Mouse (Mus musculus) adrenal gland, postnatal 4 days (tissue): ENCODE results near the gene Gabrq. TPM values are rescaled to one million over a fixed set of nuclear protein-coding genes. Genes with fewer than 3 reads are reported as not detected.

Source experiments
- DNase-seq, 2 experiments: peaks; one replicate each; pipeline ENCODE4 v3.0.0; 2021 to 2022; ENCODE audit warnings: low spot score in 2 of 2, mixed read lengths in 2 of 2
- long read RNA-seq, 2 experiments: library from polyadenylated mRNA; stranded (forward); transcript quantifications; one replicate each; pipeline ENCODE4 v2.0.0; 2021
- total RNA-seq, 2 experiments: library from RNA; stranded (reverse); gene quantifications; 2 replicates each; pipeline ENCODE4 v1.2.3; 2021

The Gabrq gene
- total RNA-seq, result under 1 TPM; 0.08 to 0.20 TPM
- long read RNA-seq, experiment 1, result 0 reads
- long read RNA-seq, experiment 2, result 0 reads

- no peak for DNase-seq
These were observed at the start of gene Gabrq for GRCm38 (mm10) chrX:72824776-72825588. TSS of gene Gabrq (plus strand) at chrX:72825178.

DNA sequence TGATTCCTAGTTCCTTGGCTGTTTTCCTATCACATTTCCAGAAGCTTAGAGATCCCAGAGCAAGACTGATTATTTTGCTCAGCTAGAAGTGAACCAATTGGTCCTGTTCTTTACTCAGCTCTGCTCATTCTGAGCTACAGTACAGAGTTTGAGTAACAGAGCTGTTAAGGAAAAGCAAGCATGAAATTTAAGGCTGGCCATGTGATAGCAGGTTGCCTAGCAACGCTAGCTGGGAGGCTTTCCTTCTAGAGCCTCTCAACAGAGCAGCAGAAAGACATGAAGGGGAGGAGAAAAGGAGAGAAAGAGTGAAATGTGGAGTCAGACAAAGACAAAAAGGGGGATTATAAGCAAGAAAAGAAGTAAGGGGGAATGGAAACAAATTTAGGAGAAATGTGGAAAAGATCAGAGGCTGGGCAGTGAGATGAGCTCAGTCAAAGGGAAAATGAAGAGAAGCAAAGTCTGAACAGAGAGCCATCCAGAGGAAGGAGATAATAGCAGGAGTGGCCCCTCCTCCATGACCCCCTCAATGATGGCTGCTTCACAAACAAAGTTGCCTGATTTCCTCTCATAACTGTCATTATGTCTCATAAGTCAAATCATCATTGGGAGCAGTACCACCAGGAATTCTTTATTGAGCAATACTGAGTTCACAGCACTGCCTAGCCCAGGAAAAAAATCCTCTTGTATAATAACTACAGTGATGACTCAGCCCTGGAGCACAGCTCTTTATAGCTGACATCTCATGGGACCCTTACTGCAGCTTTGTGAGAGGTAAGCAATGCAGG is 36.0 kb upstream of the Gabrq start:
- DNase-seq, result no peak

DNA sequence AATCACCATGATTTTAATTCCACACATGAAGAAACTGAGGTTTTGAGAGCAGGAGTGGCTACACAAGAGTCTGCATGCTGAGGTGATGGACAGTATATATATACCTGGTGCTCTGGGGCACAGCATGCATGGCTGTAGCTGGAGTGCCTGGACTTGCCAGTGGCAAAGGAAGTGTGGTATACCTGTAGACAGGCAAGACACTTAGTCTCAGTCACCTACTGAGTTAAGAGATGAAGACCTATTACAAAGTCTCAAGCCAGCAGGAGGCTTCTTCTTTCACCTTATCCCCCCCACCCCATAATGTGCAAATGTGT is 35.5 kb upstream of the Gabrq start:
- no peak for DNase-seq

- peak; percentile 5 to 23 for DNase-seq
These were observed 5.4 kb upstream of the Gabrq start for GRCm38 (mm10) chrX:72819594-72819993.

GRCm38 (mm10) chrX:72823310-72823709 is 1.7 kb upstream of the Gabrq start:
- DNase-seq, result no peak

GRCm38 (mm10) chrX:72825589-72825905 is 569 bp downstream of the Gabrq start:
- DNase-seq, result no peak

Other genes starting within 250 kb of the Gabrq start
- gene Gabra3, start 168.3 kb upstream of the Gabrq start, total RNA-seq, result 1 to 10 TPM; 1.6 to 2.5 TPM
- 10 to 100 TPM; 45.9 to 46.0 TPM for gene Cetn2, start 93.2 kb downstream of the Gabrq start, total RNA-seq
- gene Nsdhl, start 93.4 kb downstream of the Gabrq start, total RNA-seq, result 10 to 100 TPM; 25.2 to 25.5 TPM
- 1 to 10 TPM; 5.3 to 7.2 TPM for gene Zfp185, start 162.2 kb downstream of the Gabrq start, total RNA-seq
- under 1 TPM in 1 of 2 experiments, not detected in 1; 0.20 TPM for gene Pnma5, start 211.9 kb downstream of the Gabrq start, total RNA-seq
- gene Pnma3, start 239.6 kb downstream of the Gabrq start, total RNA-seq, result 1 to 10 TPM; 1.5 to 1.6 TPM